Mouse (Mus musculus) erythroblast, embryonic 14.5 days (primary cell): Measurements from ENCODE around the gene Mst1r. TPM values are rescaled to one million over a fixed set of nuclear protein-coding genes. Genes with fewer than 3 reads are reported as not detected.

Source experiments
- H3K27me3 ChIP-seq: 2 replicates; pipeline ENCODE4 v1.6.1; 2012; ENCODE audit warnings: inconsistent platforms; ENCODE audit not compliant: control insufficient read depth
- H3K36me3 ChIP-seq: 2 replicates; pipeline ENCODE4 v1.6.1; 2012; ENCODE audit warnings: mild to moderate bottlenecking, inconsistent platforms; ENCODE audit not compliant: control insufficient read depth
- H3K4me1 ChIP-seq: 2 replicates; pipeline ENCODE4 v1.6.1; 2012; ENCODE audit warnings: inconsistent platforms; ENCODE audit not compliant: control insufficient read depth
- H3K4me3 ChIP-seq: replicated peaks from 2 replicates; pipeline ENCODE3; 2012; ENCODE audit warnings: moderate library complexity, mild to moderate bottlenecking, inconsistent platforms
- H3K9me3 ChIP-seq: 2 replicates; pipeline ENCODE4 v1.6.1; 2012; ENCODE audit warnings: low read length, inconsistent platforms, mixed read lengths; ENCODE audit not compliant: control insufficient read depth
- GATA1 ChIP-seq: IDR thresholded peaks from 2 replicates; pipeline ENCODE4 v1.6.1; 2012; ENCODE audit warnings: low read length, inconsistent platforms, mixed read lengths
- TAL1 ChIP-seq: IDR thresholded peaks from 3 replicates; pipeline ENCODE4 v1.6.1; 2012; ENCODE audit warnings: low read length, inconsistent platforms, mixed read lengths
- polyA plus RNA-seq: library from polyadenylated mRNA; stranded (reverse); fragments of >175 nt; gene quantifications from 2 replicates; pipeline ENCODE4 v1.2.3, GENCODE M21; 2012

Gene Mst1r
- polyA plus RNA-seq, 1 experiment: 0.01 TPM

- no peaks in the 10 kb centered on the region for H3K9me3 ChIP-seq
- no peak overlapping the region for H3K4me3 ChIP-seq
- H3K36me3 ChIP-seq: no peaks in the 10 kb centered on the region; the same call in 1 of the 2 replicates
- H3K4me1 ChIP-seq: peaks cover 49% of the 10 kb centered on the region
- TF ChIP-seq GATA1 (no peak), TAL1 (no peak)
- H3K27me3 ChIP-seq: peaks cover 2% of the 10 kb centered on the region; the same call in 1 of the 2 replicates
Observed at GRCm38 (mm10) chr9:107908410-107909158, 1.9 kb downstream of the Mst1r start.

DNA sequence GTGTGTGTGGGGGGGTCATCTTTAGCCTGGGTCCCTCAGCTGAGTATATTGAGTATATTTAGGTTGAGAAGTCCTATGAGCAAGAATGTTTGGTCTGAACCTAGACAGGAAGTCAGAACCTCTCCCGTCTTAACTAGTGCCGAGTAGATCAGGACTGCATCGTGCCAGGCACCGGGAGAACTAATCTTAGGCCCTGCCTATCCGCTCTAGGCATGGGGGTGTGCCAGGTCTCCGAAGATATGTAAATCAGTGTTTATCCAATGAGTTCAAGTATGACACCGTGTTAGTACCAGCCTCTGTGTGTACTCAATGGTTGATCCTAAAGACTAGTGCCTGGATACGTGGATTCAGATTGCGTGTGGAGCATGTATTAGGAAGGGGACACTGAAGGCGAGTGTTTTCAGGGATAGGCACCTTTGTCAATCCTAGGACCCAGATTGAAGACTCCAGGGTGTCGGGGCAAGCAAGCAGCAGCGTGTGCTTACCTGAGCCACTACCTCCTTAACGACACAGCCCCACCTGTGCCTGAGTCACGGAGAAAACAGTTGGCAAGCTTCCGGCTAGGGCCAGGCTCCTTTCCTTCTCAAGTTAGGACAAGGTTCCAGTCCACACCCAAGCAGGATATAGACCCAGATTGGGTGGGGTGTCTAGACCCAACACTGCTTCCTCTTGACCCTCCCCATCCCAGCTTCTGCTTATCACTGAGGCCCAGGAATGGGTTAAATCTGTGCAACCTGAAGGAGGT is 3.5 kb downstream of the Mst1r start:
- no peak for TF ChIP-seq GATA1
- no peak for TF ChIP-seq TAL1
- Histone ChIP-seq H3K4me3 (no peak overlapping the region), H3K27me3 (peaks cover 2% of the 10 kb centered on the region; the same call in 1 of the 2 replicates), H3K36me3 (no peaks in the 10 kb centered on the region; the same call in 1 of the 2 replicates), H3K9me3 (no peaks in the 10 kb centered on the region), H3K4me1 (peaks cover 53% of the 10 kb centered on the region)

- TF ChIP-seq GATA1: no peak
- no peak for TF ChIP-seq TAL1
- Histone ChIP-seq H3K9me3 (no peaks in the 10 kb centered on the region), H3K27me3 (no peaks in the 10 kb centered on the region), H3K36me3 (peaks cover 6% of the 10 kb centered on the region), H3K4me1 (peaks cover 28% of the 10 kb centered on the region), H3K4me3 (peak overlapping the region; percentile 36)
Observed at GRCm38 (mm10) chr9:107914764-107915420, 8.2 kb downstream of the Mst1r start.

DNA sequence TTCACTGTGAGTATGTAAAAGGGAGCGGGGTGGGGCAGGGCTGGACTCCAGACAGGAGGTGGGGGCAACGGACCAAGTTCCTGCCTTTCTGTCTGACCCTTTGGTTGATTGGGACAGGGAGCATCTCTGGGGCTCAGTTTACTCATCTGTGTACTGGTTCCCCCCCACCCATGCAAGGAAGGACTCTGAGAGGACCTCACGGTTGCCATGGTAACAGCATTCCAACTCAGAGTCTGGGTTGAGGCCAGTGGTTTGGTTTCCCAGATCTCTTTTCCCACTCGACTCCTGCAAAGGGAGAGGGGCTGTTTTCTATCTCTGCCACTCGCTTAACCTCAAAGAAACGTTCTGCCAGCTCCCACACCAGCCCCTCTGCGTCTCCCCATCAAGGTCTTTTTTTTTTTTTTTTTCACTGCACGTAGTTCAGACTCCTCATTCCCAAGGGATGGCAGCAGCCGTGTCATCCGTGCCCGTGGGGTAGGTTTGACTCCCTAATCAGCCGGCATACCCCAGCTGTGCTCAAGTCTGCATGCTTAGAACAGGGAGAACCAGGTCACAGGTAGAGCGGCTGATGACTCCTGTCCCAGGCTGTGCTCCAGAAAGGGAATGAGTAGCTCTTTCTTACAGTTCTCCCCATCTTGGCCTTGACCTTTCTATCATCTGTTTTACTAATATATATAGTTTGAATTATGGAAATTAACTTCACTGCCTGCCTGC is 11.4 kb downstream of the Mst1r start:
- no peak for TF ChIP-seq GATA1
- no peak for TF ChIP-seq TAL1
- Histone ChIP-seq H3K36me3 (peaks cover 6% of the 10 kb centered on the region), H3K27me3 (no peaks in the 10 kb centered on the region), H3K4me3 (no peak overlapping the region), H3K9me3 (no peaks in the 10 kb centered on the region), H3K4me1 (peaks cover 28% of the 10 kb centered on the region)

DNA sequence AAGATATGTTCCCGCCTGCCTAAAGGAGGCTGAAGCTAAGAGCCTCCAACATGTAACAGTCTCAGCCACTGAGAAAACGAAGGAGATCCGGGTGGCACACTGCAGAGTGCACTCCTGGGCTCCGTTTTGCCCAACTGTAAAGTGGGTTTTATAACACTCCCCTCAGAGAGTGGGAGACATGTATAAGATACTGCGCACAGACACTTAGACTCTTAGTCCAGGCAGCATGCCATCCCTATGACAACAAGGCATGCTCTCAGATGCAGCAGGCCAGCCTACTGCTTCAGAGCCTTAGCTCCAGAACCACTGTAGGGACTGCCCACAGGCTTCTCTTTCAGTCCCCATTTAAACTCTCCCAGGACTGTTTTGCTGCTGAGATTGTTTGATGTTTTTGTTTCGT is 12.2 kb downstream of the Mst1r start:
- H3K9me3 ChIP-seq: no peaks in the 10 kb centered on the region
- TF ChIP-seq GATA1: no peak
- TF ChIP-seq TAL1: no peak
- peaks cover under 1% of the 10 kb centered on the region; the same call in 1 of the 2 replicates for H3K27me3 ChIP-seq
- no peak overlapping the region for H3K4me3 ChIP-seq
- peaks cover 28% of the 10 kb centered on the region for H3K4me1 ChIP-seq
- H3K36me3 ChIP-seq: peaks cover 6% of the 10 kb centered on the region

GRCm38 (mm10) chr9:107919441-107919840 is 12.8 kb downstream of the Mst1r start:
- no peaks in the 10 kb centered on the region for H3K9me3 ChIP-seq
- H3K4me1 ChIP-seq: peaks cover 24% of the 10 kb centered on the region
- TF ChIP-seq TAL1 (no peak), GATA1 (no peak)
- peaks cover 6% of the 10 kb centered on the region for H3K36me3 ChIP-seq
- peaks cover 4% of the 10 kb centered on the region for H3K27me3 ChIP-seq
- H3K4me3 ChIP-seq: no peak overlapping the region

DNA sequence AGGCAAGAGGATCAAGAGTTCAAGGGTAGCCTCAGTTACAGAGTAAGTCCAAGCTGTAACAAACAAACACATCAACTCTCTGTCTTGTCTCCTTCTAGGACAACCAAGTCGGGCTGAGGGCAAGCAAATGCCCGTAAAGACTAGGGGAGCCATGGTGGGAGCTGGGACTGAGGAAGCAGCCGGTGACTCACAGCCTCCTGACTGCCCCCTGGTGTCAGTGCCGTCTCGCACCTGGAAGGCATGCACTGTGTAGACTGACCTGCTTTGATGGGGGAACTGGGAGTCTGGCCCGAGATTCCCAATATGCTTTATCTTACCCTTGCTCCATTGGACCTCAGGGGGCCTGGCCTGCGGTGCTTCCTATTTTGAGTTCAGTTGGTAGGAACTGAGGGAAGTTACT is 16.3 kb downstream of the Mst1r start:
- H3K4me3 ChIP-seq: no peak overlapping the region
- peaks cover 3% of the 10 kb centered on the region for H3K36me3 ChIP-seq
- no peaks in the 10 kb centered on the region for H3K9me3 ChIP-seq
- peaks cover 3% of the 10 kb centered on the region for H3K4me1 ChIP-seq
- TF ChIP-seq TAL1: no peak
- TF ChIP-seq GATA1: no peak
- H3K27me3 ChIP-seq: peaks cover 13% of the 10 kb centered on the region

GRCm38 (mm10) chr9:107923956-107924355 is 17.3 kb downstream of the Mst1r start:
- Histone ChIP-seq H3K4me3 (no peak overlapping the region), H3K36me3 (peaks cover 3% of the 10 kb centered on the region), H3K9me3 (no peaks in the 10 kb centered on the region), H3K4me1 (peaks cover 6% of the 10 kb centered on the region), H3K27me3 (peaks cover 22% of the 10 kb centered on the region)
- TF ChIP-seq TAL1: no peak
- TF ChIP-seq GATA1: no peak

- Histone ChIP-seq H3K9me3 (no peaks in the 10 kb centered on the region), H3K4me3 (no peak overlapping the region), H3K4me1 (peaks cover 6% of the 10 kb centered on the region), H3K36me3 (no peaks in the 10 kb centered on the region), H3K27me3 (peaks cover 25% of the 10 kb centered on the region)
- TF ChIP-seq TAL1 (no peak), GATA1 (no peak)
Observed at GRCm38 (mm10) chr9:107925251-107925650, 18.6 kb downstream of the Mst1r start.
